Mouse (Mus musculus) embryonic facial prominence, embryonic 13.5 days (tissue): ENCODE results near the gene Olfr520. TPM values are rescaled to one million over a fixed set of nuclear protein-coding genes. Genes with fewer than 3 reads are reported as not detected.
"Not testable (repeated sequence)": the region's sequence is repeated elsewhere in the genome, so short reads cannot be mapped to it uniquely, and the experiment has no call there.

ENCODE experiments used
- ATAC-seq: fragments of 200-750 bp; cut with Nextera tagmentation; 2 replicates; pipeline ENCODE4 v1.8.0; 2017; ENCODE audit warnings: low read depth; ENCODE audit not compliant: insufficient number of reproducible peaks, insufficient read depth, low FRiP score, low TSS enrichment
- H3K27ac ChIP-seq: fragments of 300-500 bp; sonication (generic); 2 replicates; pipeline ENCODE4 v1.5.1; 2015; ENCODE audit warnings: moderate library complexity, mild to moderate bottlenecking, inconsistent platforms
- H3K27me3 ChIP-seq: fragments of 300-500 bp; sonication (generic); 2 replicates; pipeline ENCODE4 v1.6.1; 2015; ENCODE audit warnings: mild to moderate bottlenecking, inconsistent platforms
- H3K36me3 ChIP-seq: fragments of 300-500 bp; sonication (generic); 2 replicates; pipeline ENCODE4 v1.6.1; 2015; ENCODE audit warnings: mild to moderate bottlenecking, inconsistent platforms
- H3K4me1 ChIP-seq: fragments of 300-500 bp; sonication (generic); 2 replicates; pipeline ENCODE4 v1.6.1; 2015; ENCODE audit warnings: inconsistent platforms
- H3K4me2 ChIP-seq: fragments of 300-500 bp; sonication (generic); 2 replicates; pipeline ENCODE4 v1.6.1; 2015; ENCODE audit warnings: moderate library complexity, mild to moderate bottlenecking, inconsistent platforms
- H3K4me3 ChIP-seq: fragments of 300-500 bp; sonication (generic); 2 replicates; pipeline ENCODE4 v1.5.1; 2015; ENCODE audit warnings: mild to moderate bottlenecking, inconsistent platforms
- H3K9ac ChIP-seq: fragments of 300-500 bp; sonication (generic); 2 replicates; pipeline ENCODE4 v1.6.1; 2015; ENCODE audit warnings: mild to moderate bottlenecking, inconsistent platforms
- H3K9me3 ChIP-seq: fragments of 300-500 bp; sonication (generic); 2 replicates; pipeline ENCODE4 v1.6.1; 2016; ENCODE audit warnings: inconsistent platforms
- WGBS: fragments of 180-500 bp; shearing (Covaris S2); methylation state at CpG from one replicate; pipeline ENCODE4 v1.1.7; 2015; ENCODE audit warnings: mixed read lengths; 5-methylcytosine and 5-hydroxymethylcytosine counted together
- polyA plus RNA-seq: library from polyadenylated mRNA; unstranded; fragments of >200 nt; fragmentation: Nextera tagmentation; extraction: Ambion mirVana; gene quantifications from 2 replicates; pipeline ENCODE4 v1.2.1, GENCODE M21; 2015

The Olfr520 gene
- polyA plus RNA-seq, 1 experiment from 2014 or later: not detected

- Histone ChIP-seq H3K9ac (no peak overlapping the region), H3K9me3 (no peaks in the 10 kb centered on the region), H3K4me1 (peaks cover 5% of the 10 kb centered on the region; the same call in 1 of the 2 replicates), H3K4me3 (no peak overlapping the region), H3K36me3 (no peaks in the 10 kb centered on the region), H3K27me3 (0 out of 2 replicates have a peak, but pooled peaks cover 4% of the 10 kb centered on the region), H3K27ac (no peak overlapping the region), H3K4me2 (no peak overlapping the region)
- no peak for ATAC-seq
- 87% methylated on average over 4 of the region's 4 CpGs for WGBS
These were observed 17.6 kb upstream of the Olfr520 start for GRCm38 (mm10) chr7:99712431-99712830.

DNA sequence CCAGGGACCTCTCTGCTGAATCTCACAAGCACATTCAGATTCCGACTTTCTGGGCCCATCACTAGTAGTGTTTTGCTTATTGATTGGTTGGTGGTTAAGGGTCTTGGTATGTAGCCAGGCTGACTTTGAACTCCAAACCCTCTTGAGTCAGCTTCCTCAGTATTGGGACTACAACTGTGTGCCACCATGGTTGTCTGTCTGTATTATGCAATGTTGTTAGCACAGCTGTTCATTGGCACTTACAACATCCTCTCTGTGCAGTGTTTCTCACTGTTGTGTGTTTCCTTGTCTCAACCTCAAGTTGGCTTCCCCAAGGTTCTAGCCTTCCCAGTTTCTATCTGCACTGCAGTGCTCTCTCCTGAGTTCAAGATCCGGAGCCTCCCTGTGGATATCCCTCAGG lies 13.5 kb upstream of the Olfr520 start:
- 0 out of 2 replicates have a peak, but pooled peaks cover 5% of the 10 kb centered on the region for H3K9me3 ChIP-seq
- no peaks in the 10 kb centered on the region for H3K27me3 ChIP-seq
- no peak overlapping the region for H3K4me3 ChIP-seq
- H3K9ac ChIP-seq: no peak overlapping the region
- no peaks in the 10 kb centered on the region for H3K4me1 ChIP-seq
- ATAC-seq: no peak
- no peaks in the 10 kb centered on the region for H3K36me3 ChIP-seq
- WGBS: 69% methylated on average over 2 of the region's 2 CpGs
- H3K27ac ChIP-seq: no peak overlapping the region
- H3K4me2 ChIP-seq: no peak overlapping the region

GRCm38 (mm10) chr7:99734612-99735011 lies 4.5 kb downstream of the Olfr520 start:
- no peaks in the 10 kb centered on the region for H3K27me3 ChIP-seq
- no peak overlapping the region for H3K4me2 ChIP-seq
- WGBS: 96% methylated on average over 2 of the region's 2 CpGs
- H3K4me3 ChIP-seq: no peak overlapping the region
- no peak overlapping the region for H3K27ac ChIP-seq
- H3K36me3 ChIP-seq: no peaks in the 10 kb centered on the region
- no peak for ATAC-seq
- no peaks in the 10 kb centered on the region for H3K9me3 ChIP-seq
- 0 out of 2 replicates have a peak, but pooled peaks cover 4% of the 10 kb centered on the region for H3K4me1 ChIP-seq
- no peak overlapping the region for H3K9ac ChIP-seq

GRCm38 (mm10) chr7:99735491-99735890 lies 5.4 kb downstream of the Olfr520 start:
- WGBS: 90% methylated on average over 9 of the region's 9 CpGs
- H3K4me1 ChIP-seq, H3K27ac ChIP-seq, H3K9me3 ChIP-seq, H3K4me3 ChIP-seq, H3K27me3 ChIP-seq, H3K9ac ChIP-seq, H3K4me2 ChIP-seq, ATAC-seq, H3K36me3 ChIP-seq: not testable (repeated sequence)

- Histone ChIP-seq H3K4me2 (no peak overlapping the region), H3K27ac (no peak overlapping the region), H3K4me3 (no peak overlapping the region), H3K4me1 (0 out of 2 replicates have a peak, but pooled peaks cover 5% of the 10 kb centered on the region), H3K9ac (no peak overlapping the region), H3K36me3 (no peaks in the 10 kb centered on the region), H3K27me3 (no peaks in the 10 kb centered on the region), H3K9me3 (no peaks in the 10 kb centered on the region)
- no peak for ATAC-seq
- WGBS: 60% methylated on average over 9 of the region's 9 CpGs
These were observed 9.2 kb downstream of the Olfr520 start for GRCm38 (mm10) chr7:99739276-99739675.

DNA sequence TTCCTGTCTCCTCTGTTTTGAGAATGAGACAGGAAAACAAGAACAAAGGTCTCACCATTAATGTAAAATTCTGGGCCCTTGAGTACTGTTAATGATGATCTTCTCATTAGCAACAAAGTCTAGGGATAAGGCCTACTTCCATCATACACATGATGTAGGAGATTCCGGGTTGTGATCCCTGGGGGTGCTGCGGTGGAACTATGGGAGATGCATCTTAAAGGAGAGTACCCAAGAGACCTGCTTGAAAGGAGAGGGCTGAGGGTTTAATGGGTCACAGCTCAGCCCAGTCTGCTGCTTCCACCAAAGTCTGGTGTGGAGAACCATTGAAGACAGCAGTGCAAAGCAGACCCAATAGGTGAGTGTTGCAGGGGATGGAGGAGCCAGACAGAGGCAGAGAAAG lies 33.1 kb downstream of the Olfr520 start, which contains the start of gene Olfr521:
TSS of gene Olfr521 (plus strand) at position 301 of the 400 bp plus-strand sequence.
- no peaks in the 10 kb centered on the region for H3K4me1 ChIP-seq
- H3K4me2 ChIP-seq: no peak within 1 kb of the TSS
- H3K27ac ChIP-seq: no peak within 1 kb of the TSS
- no peaks in the 10 kb centered on the region for H3K36me3 ChIP-seq
- H3K27me3 ChIP-seq: no peaks in the 10 kb centered on the region
- peaks cover 18% of the 10 kb centered on the region for H3K9me3 ChIP-seq
- WGBS: 92% methylated on average over 2 of the region's 2 CpGs
- H3K9ac ChIP-seq: no peak within 1 kb of the TSS
- no peak within 1 kb of the TSS for H3K4me3 ChIP-seq
- no peak for ATAC-seq

- Histone ChIP-seq H3K4me2 (no peak overlapping the region), H3K9me3 (no peaks in the 10 kb centered on the region), H3K36me3 (no peaks in the 10 kb centered on the region), H3K9ac (no peak overlapping the region), H3K27me3 (no peaks in the 10 kb centered on the region), H3K4me1 (no peaks in the 10 kb centered on the region), H3K27ac (no peak overlapping the region), H3K4me3 (no peak overlapping the region)
- WGBS: 76% methylated on average over 5 of the region's 5 CpGs
- no peak for ATAC-seq
These were observed 51.3 kb downstream of the Olfr520 start for GRCm38 (mm10) chr7:99781385-99781784.

GRCm38 (mm10) chr7:99781916-99782315 lies 51.8 kb downstream of the Olfr520 start:
- Histone ChIP-seq H3K4me3 (no peak overlapping the region), H3K4me1 (no peaks in the 10 kb centered on the region), H3K36me3 (no peaks in the 10 kb centered on the region), H3K9me3 (no peaks in the 10 kb centered on the region), H3K27ac (no peak overlapping the region), H3K9ac (no peak overlapping the region), H3K27me3 (no peaks in the 10 kb centered on the region), H3K4me2 (no peak overlapping the region)
- no peak for ATAC-seq
- 68% methylated on average over 2 of the region's 2 CpGs for WGBS

DNA sequence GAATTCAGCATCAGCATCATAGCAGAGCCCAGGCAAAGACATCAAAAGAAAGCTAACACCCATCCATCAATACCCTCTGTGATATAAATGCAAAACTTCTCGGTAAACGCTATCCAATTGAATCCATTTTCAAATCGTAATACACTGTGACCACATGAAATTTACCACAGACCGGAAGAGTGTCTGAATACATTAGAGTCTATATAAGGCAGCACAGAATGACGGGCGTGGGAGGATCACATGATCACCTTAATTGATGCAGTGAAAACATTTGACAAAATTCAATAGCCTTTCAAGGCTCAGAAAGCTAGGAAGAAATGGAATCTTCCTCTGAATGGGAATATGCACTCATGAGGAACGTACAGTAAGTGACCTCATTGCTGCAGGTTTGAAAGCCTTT lies 53.3 kb downstream of the Olfr520 start:
- no peaks in the 10 kb centered on the region for H3K27me3 ChIP-seq
- H3K9ac ChIP-seq: no peak overlapping the region
- no peaks in the 10 kb centered on the region for H3K9me3 ChIP-seq
- H3K27ac ChIP-seq: no peak overlapping the region
- H3K36me3 ChIP-seq: no peaks in the 10 kb centered on the region
- H3K4me1 ChIP-seq: 0 out of 2 replicates have a peak, but pooled peaks cover 6% of the 10 kb centered on the region
- 57% methylated on average over 7 of the region's 7 CpGs for WGBS
- H3K4me2 ChIP-seq: no peak overlapping the region
- H3K4me3 ChIP-seq: no peak overlapping the region
- no peak for ATAC-seq

- H3K27me3 ChIP-seq: no peaks in the 10 kb centered on the region
- 77% methylated on average over 3 of the region's 3 CpGs for WGBS
- H3K9ac ChIP-seq: no peak overlapping the region
- H3K4me2 ChIP-seq: no peak overlapping the region
- no peak overlapping the region for H3K27ac ChIP-seq
- no peaks in the 10 kb centered on the region for H3K36me3 ChIP-seq
- H3K4me1 ChIP-seq: peaks cover 9% of the 10 kb centered on the region; the same call in 1 of the 2 replicates
- H3K9me3 ChIP-seq: no peaks in the 10 kb centered on the region
- ATAC-seq: no peak
- no peak overlapping the region for H3K4me3 ChIP-seq
These were observed 55.5 kb downstream of the Olfr520 start for GRCm38 (mm10) chr7:99785553-99785952.
